Mouse (Mus musculus): Measurements from ENCODE around the gene Clec2g. TPM values are rescaled to one million over a fixed set of nuclear protein-coding genes. Genes with fewer than 3 reads are reported as not detected.
"Not testable (repeated sequence)": the region's sequence is repeated elsewhere in the genome, so short reads cannot be mapped to it uniquely, and the experiment has no call there.

Clec2g gene
- 0.03 TPM for polyA plus RNA-seq (2021)

DNA sequence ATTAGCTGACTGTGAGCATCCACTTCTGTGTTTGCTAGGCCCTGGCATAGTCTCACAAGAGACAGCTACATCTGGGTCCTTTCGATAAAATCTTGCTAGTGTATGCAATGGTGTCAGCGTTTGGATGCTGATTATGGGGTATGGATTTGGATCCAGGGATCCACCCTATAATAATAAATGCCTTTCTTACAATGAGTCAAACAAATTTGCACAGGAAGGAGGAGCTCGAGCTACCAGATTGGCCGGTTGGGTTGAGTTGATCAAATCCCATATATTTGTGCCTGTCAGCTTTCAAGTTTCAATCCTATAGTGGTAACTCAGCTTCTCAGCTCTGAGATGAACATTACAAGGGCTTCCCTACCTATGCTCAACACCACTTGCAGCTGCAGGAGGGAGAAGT is at the start of gene Clec2g:
TSS of gene Clec2g (plus strand) at position 301 of the 400 bp plus-strand sequence.
- POLR2A ChIA-PET; ATAC-seq; DNase-seq (ENCODE audit: low read depth, low spot score); in situ Hi-C loops (cut with MboI; ENCODE audit: low pct_unique_long_range_greater_than_20kb); CTCF ChIA-PET; H3K27me3 ChIP-seq: not testable (repeated sequence)

DNA sequence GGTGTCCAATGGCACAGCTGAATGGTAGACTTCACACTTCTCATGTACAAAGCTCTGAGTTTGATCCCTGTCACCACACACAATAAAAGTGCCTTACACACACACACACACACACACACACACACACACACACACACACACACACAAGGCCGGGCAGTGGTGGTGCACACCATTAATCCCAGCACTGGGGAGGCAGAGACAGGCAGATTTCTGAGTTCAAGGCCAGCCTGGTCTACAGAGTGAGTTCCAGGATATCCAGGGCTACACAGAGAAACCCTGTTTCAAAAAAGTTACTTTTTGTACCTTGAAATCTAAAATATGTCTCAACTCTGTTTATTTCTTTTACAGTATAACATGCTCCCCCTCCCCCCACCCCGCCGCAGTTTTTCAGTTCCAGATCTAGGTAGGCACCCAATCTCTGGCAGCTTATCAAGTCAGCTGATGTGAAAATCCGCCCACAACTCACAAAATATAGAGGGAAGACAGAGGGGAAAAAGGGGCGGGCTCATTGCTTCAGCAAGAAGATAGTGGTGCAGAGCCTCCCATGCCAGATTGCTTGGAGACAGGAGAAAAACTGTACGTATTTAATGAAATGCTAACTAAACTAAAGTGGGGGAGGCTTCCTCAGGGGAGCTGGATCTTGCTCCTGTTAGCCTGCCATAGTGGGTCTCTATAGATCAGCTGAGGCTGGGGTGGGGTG is 46.9 kb upstream of the Clec2g start, which contains the start of gene Clec2i:
TSS of gene Clec2i (plus strand) at position 498 of the 700 bp plus-strand sequence.
- H3K27me3 ChIP-seq; ATAC-seq; POLR2A ChIA-PET; CTCF ChIA-PET; DNase-seq (ENCODE audit: low read depth, low spot score): not testable (repeated sequence)
- in situ Hi-C loops (cut with MboI; ENCODE audit: low pct_unique_long_range_greater_than_20kb): loop anchor here (10.0 kb wide), 1 partner anchor 88 kb away; no protein-coding TSS in a partner anchor

- POLR2A ChIA-PET: no interaction called here
- TF ChIP-seq CTCF (IDR thresholded peaks at IDR 0.05): no peak
- no peaks in the 10 kb centered on the region for H3K27me3 ChIP-seq
- CTCF ChIA-PET: no interaction called here
- in situ Hi-C loops (cut with MboI; ENCODE audit: low pct_unique_long_range_greater_than_20kb): loop anchor here (10.0 kb wide), 1 partner anchor 86 kb away; no protein-coding TSS in a partner anchor
- DNase-seq (ENCODE audit: low read depth, low spot score) (no peak), ATAC-seq (no peak)
These were observed 45.3 kb upstream of the Clec2g start for GRCm38 (mm10) chr6:128888834-128889233.

GRCm38 (mm10) chr6:128890948-128891355 is 43.2 kb upstream of the Clec2g start, which contains the start of gene BC035044:
Gene BC035044 (minus strand): TSS chr6:128891126.
- no peak for TF ChIP-seq CTCF (IDR thresholded peaks at IDR 0.05)
- in situ Hi-C loops (cut with MboI; ENCODE audit: low pct_unique_long_range_greater_than_20kb): no loop called here
- DNase-seq (ENCODE audit: low read depth, low spot score) (no peak), ATAC-seq (no peak)
- no peaks in the 10 kb centered on the region for H3K27me3 ChIP-seq
- CTCF ChIA-PET: no interaction called here
- POLR2A ChIA-PET: no interaction called here

DNA sequence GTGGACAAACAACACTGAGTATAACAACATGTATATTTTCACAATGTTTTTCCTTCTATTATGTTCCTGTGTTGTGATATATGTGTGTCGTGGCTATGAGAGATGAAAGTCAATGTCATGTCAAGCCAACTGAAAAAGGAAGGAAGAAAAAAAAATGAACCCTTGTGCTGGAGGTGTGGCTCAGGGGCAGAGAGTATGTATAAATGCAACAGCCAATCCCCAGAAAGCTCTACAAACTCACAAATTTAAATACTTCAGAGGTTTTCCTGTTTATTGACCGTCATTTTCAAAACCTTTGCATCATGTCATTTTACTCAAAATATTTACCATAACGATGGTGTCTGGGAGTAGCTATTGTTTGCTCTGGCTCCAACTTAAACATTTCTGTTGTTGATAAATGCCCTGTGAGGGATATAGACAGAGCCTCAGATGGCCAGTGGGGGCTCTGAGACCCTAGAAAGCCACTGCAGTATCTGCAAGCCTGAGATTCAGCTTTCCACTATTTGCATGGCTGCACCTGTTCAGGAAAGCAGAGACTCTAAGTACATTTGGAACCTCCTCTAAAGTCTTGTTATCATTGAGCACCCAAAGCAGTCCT is 38.7 kb upstream of the Clec2g start:
- DNase-seq (ENCODE audit: low read depth, low spot score) (no peak), ATAC-seq (no peak)
- ChIA-PET POLR2A (no interaction called here), CTCF (no interaction called here)
- no peak for TF ChIP-seq CTCF (IDR thresholded peaks at IDR 0.05)
- no peaks in the 10 kb centered on the region for H3K27me3 ChIP-seq
- in situ Hi-C loops (cut with MboI; ENCODE audit: low pct_unique_long_range_greater_than_20kb): no loop called here

DNA sequence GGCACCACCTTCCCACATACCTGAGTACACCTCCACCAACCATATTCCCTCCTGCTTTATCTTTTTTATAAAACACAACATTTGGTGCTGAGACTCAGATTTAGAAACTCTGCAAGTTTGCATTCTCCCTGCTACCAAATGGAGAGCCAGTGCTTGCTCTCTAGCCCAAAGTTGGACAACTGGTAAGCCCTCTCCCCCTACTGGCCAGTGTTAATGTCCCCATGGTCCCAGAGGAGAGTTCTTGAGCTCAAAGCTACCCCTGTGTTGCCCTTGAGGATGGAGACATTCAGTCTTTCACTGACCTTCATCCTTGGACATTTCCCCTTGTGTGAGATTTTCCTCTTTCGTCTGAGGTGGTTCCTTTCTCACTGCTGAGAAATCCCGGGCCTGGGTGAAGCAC is 34.1 kb upstream of the Clec2g start:
- ChIA-PET CTCF (no interaction called here), POLR2A (no interaction called here)
- ATAC-seq (no peak), DNase-seq (ENCODE audit: low read depth, low spot score) (no peak)
- in situ Hi-C loops (cut with MboI; ENCODE audit: low pct_unique_long_range_greater_than_20kb): no loop called here
- H3K27me3 ChIP-seq: no peaks in the 10 kb centered on the region
- no peak for TF ChIP-seq CTCF (IDR thresholded peaks at IDR 0.05)

DNA sequence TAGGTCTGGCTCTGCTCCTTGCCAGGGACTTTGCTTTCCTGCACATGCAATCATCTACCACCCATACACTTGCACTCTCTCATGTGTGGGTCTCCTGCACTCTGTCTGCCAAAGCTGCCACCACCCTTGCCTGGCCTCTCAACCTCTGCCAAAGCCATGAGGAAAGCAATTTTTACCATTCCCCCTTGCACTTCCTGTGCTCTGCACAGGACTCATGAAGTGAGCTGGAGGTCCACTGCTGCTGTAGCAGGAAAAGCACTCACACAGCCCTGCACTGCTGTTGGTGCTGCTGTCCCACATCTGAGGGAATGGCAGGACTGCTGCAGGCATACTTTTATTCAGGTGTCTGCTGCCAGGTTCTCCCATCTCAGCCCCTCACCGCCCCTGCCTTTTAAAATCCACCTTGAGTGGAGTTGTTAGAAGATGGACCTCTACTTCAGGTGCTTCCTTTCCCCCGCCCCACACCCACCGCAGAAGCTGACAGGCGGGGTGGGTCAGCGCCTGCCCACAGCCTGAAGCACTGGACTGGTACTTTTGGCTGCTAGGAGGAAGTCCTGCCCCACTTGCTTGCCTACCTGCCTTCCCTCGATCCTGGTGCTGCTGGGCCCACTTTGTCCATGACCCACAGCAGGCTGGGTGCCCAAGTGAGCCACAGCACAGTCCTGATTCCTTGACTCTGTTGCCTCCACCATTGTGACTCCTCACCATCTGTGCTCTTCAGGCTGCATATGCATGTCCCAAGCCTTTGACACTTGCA is 33.2 kb upstream of the Clec2g start:
- in situ Hi-C loops (cut with MboI; ENCODE audit: low pct_unique_long_range_greater_than_20kb); CTCF ChIA-PET; POLR2A ChIA-PET: not testable (repeated sequence)

DNA sequence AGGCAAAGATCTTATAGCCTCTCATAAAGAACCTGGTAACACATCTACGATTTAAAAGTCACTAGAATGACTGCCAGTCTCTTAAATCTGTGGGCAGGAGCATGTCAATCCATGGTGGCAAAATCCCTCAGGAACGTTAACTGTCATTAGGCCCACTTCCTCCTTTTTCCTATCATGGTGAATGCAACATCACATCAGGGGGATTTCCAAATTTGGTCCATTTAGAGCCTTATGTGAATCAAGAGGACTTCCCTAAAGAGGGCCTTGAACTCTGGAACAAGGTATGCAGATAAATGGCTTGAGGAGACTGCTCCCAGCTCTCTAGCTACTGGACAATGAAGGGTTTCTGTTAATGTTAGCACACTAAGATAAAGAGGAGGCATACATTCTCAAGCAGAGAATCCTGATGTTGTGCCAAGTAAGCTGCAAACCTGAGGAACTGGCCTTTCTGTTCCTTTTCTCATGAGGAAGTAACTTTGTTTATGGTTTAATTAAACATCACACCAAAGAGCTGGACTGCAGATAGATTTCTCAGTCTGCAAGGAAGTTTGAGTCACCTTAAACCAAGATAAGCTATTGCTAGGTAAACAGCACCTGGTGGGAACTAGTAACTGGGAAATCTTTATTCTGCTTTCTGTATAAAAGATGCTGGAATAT is 20.5 kb upstream of the Clec2g start:
- DNase-seq (ENCODE audit: low read depth, low spot score) (no peak), ATAC-seq (no peak)
- CTCF ChIA-PET: no interaction called here
- H3K27me3 ChIP-seq: no peaks in the 10 kb centered on the region
- TF ChIP-seq CTCF (IDR thresholded peaks at IDR 0.05): no peak
- in situ Hi-C loops (cut with MboI; ENCODE audit: low pct_unique_long_range_greater_than_20kb): no loop called here
- POLR2A ChIA-PET: no interaction called here

More for the DNA sequence above, 33.2 kb upstream of the Clec2g start:
- H3K27me3 ChIP-seq; DNase-seq (ENCODE audit: low read depth, low spot score); ATAC-seq: not testable (repeated sequence)

DNA sequence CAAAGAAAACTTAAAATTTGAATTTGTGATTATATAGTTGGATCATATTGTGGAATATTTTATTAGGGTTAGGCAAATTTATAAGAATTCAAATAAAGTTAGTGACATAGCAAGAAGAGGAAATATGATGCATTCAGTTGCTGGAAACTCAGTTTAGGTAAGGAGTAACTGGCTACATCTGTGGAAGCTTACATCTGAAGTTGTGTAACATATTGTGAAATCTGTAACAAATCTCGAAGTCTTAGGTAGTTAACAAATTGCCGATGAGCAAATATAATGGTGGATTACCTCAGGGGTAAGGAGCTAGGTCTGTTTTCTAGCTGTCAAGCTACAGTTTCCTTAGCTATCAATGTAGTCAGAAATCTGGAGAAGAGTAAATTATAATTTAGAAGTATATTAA is 16.9 kb upstream of the Clec2g start:
- H3K27me3 ChIP-seq: no peaks in the 10 kb centered on the region
- ChIA-PET POLR2A (no interaction called here), CTCF (no interaction called here)
- DNase-seq (ENCODE audit: low read depth, low spot score): no peak
- in situ Hi-C loops (cut with MboI; ENCODE audit: low pct_unique_long_range_greater_than_20kb): no loop called here
- ATAC-seq: no peak
- no peak for TF ChIP-seq CTCF (IDR thresholded peaks at IDR 0.05)

DNA sequence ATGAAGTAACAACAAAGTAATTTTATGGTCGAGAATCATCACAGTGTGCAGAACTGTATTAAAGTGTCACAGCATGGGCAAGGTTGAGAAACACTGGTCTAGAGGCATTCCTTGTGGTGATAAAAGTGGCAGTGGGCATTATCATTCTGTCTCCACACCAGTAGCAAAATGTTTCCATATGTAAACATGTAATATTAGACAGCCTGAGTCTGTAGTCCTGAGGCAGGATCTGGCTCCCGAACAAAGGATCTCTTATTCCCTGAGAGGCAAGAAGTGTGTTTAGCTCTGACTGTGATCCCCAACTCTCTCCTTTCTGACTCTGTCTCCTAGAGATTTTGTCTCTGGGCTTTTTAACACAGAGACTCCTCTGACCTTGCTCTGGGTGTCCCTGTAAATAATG is 1.1 kb upstream of the Clec2g start:
- no peak for ATAC-seq
- POLR2A ChIA-PET: no interaction called here
- no peaks in the 10 kb centered on the region for H3K27me3 ChIP-seq
- DNase-seq (ENCODE audit: low read depth, low spot score): no peak
- TF ChIP-seq CTCF (IDR thresholded peaks at IDR 0.05): no peak
- CTCF ChIA-PET: no interaction called here
- in situ Hi-C loops (cut with MboI; ENCODE audit: low pct_unique_long_range_greater_than_20kb): no loop called here

DNA sequence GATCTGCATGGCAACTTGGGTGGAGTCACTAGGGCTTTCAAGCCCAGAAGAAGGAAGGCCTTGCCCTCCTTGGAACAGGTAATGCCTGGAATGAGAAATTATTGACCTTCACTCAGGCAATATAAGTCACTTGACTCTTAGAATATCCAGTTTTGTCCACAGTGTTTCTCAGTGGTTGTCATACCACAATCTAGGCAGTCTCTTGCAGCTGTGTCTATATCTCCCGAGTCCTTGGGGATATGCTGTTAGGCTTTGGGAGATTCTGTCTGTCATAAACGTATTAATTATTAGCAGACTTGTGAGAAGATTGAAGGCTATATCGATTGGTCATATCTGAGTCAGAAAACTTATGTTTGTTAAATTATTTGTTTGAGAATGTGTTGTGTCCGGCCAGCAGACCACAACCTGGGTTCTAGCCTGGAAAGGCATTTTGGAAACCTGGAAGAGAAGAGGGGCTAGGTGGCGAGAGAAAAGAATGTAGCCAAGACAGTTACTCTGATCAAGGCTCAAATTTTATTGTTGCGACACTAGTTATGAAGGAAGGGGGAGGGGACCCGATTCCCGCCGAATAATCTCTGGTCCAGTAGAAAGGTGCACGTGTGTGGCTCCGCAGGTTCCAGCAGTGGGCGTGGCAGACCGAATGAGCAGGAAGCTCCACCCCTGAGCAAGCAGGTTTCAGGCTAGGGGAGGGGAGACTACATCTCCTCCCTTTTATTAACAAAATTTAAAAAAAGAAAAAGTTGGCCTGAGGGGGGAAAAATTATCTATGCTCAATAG is 1.9 kb downstream of the Clec2g start:
- H3K27me3 ChIP-seq; POLR2A ChIA-PET; DNase-seq (ENCODE audit: low read depth, low spot score); ATAC-seq; in situ Hi-C loops (cut with MboI; ENCODE audit: low pct_unique_long_range_greater_than_20kb): not testable (repeated sequence)
- CTCF ChIA-PET: interaction anchor here (1.6 kb wide), 1 partner anchor 15 kb away, joined by 3 read pairs; no protein-coding TSS in a partner anchor
